Mouse (Mus musculus): ENCODE results near the gene Ovca2.

The Ovca2 gene

DNA sequence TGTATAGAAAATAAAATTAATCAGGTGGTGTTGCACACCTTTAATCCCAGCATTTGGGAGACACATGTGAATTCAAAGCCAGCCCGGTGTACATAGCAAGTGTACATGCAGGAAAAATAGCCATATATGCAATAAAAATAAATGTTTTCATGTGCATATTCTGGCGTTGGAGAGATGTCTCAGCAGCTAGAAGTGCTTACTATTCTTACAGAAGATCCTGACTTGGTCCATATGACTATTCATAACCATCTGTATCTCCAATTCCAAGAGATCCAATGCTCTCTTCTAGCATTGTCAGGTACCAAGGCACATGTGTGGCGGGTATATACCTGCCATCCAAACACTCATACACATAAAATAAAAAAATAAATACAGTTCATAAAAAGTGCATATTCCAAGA, 52.3 kb downstream of the Ovca2 start:
- no peak for DNase-seq (ENCODE audit: low spot score in 2 of 2)
